Mouse (Mus musculus) cerebellum, postnatal 36 days (tissue): ENCODE results near the gene Mrtfa.
A peak's percentile ranks its signal among the peaks of the same experiment; 100 is the strongest.

Experiments used
- DNase-seq, 2 experiments: peaks; one replicate each; pipeline ENCODE4 v3.0.0; 2021 to 2022; ENCODE audit warnings: mixed read lengths in 2 of 2

Mrtfa gene

GRCm38 (mm10) chr15:81154846-81155624 lies 35.5 kb downstream of the Mrtfa start:
- DNase-seq: no peak

- DNase-seq: no peak
Observed at GRCm38 (mm10) chr15:81141956-81142576, 48.5 kb downstream of the Mrtfa start.

- DNase-seq: no peak
Observed at GRCm38 (mm10) chr15:81140004-81140403, 50.6 kb downstream of the Mrtfa start.

GRCm38 (mm10) chr15:81137298-81137697 lies 53.3 kb downstream of the Mrtfa start:
- DNase-seq: no peak

- no peak for DNase-seq
Observed at GRCm38 (mm10) chr15:81133781-81134180, 56.8 kb downstream of the Mrtfa start.

- DNase-seq: no peak
Observed at GRCm38 (mm10) chr15:81131152-81131551, 59.4 kb downstream of the Mrtfa start.

- no peak for DNase-seq
Observed at GRCm38 (mm10) chr15:81129970-81130369, 60.6 kb downstream of the Mrtfa start.

GRCm38 (mm10) chr15:81128155-81128838 lies 62.3 kb downstream of the Mrtfa start:
- no peak for DNase-seq

GRCm38 (mm10) chr15:81124282-81124681 lies 66.3 kb downstream of the Mrtfa start:
- DNase-seq: no peak

- DNase-seq: no peak
Observed at GRCm38 (mm10) chr15:81123122-81123521, 67.4 kb downstream of the Mrtfa start.

GRCm38 (mm10) chr15:81122535-81122934 lies 68.0 kb downstream of the Mrtfa start:
- DNase-seq: no peak

GRCm38 (mm10) chr15:81122078-81122477 lies 68.5 kb downstream of the Mrtfa start:
- no peak for DNase-seq

GRCm38 (mm10) chr15:81120946-81121345 lies 69.6 kb downstream of the Mrtfa start:
- no peak for DNase-seq

- no peak for DNase-seq
Observed at GRCm38 (mm10) chr15:81120140-81120539, 70.4 kb downstream of the Mrtfa start.

- peak; percentile 15 to 24 for DNase-seq
Observed at GRCm38 (mm10) chr15:81118226-81118625, 72.3 kb downstream of the Mrtfa start.

GRCm38 (mm10) chr15:81112589-81112988 lies 78.0 kb downstream of the Mrtfa start:
- no peak for DNase-seq

- no peak for DNase-seq
Observed at GRCm38 (mm10) chr15:81110315-81110714, 80.2 kb downstream of the Mrtfa start.

- no peak for DNase-seq
Observed at GRCm38 (mm10) chr15:81105962-81106361, 84.6 kb downstream of the Mrtfa start.

- DNase-seq: no peak
Observed at GRCm38 (mm10) chr15:81104585-81105259, 85.8 kb downstream of the Mrtfa start.

- DNase-seq: no peak
Observed at GRCm38 (mm10) chr15:81103500-81103899, 87.1 kb downstream of the Mrtfa start.

GRCm38 (mm10) chr15:81102274-81102879 lies 88.2 kb downstream of the Mrtfa start:
- DNase-seq: no peak

- DNase-seq: no peak
Observed at GRCm38 (mm10) chr15:81101316-81101715, 89.2 kb downstream of the Mrtfa start.

- no peak for DNase-seq
Observed at GRCm38 (mm10) chr15:81099269-81099668, 91.3 kb downstream of the Mrtfa start.
